Mouse (Mus musculus): ENCODE data around the gene Fam89b. TPM values are rescaled to one million over a fixed set of nuclear protein-coding genes. Genes with fewer than 3 reads are reported as not detected.

Gene Fam89b
- polyA plus RNA-seq, 1 experiment from 2014 or later: 143 TPM

GRCm38 (mm10) chr19:5723934-5724548 lies 5.4 kb downstream of the Fam89b start:
- Histone ChIP-seq H3K36me3 (peaks cover 68% of the 10 kb centered on the region), H3K9me3 (no peaks in the 10 kb centered on the region), H3K4me2 (peak overlapping the region; percentile 98), H3K9ac (replicated peaks) (peak overlapping the region; percentile 42; the same call in 1 of the 2 replicates), H3K27ac (no peak overlapping the region), H3K4me3 (replicated peaks) (peak overlapping the region; percentile 42), H3K27me3 (no peaks in the 10 kb centered on the region), H3K4me1 (replicated peaks) (peaks cover 46% of the 10 kb centered on the region)
- ATAC-seq (ENCODE audit: insufficient number of reproducible peaks, insufficient read depth, low FRiP score, low TSS enrichment, low read depth): no peak
- 73% methylated on average over 4 of the region's 4 CpGs for WGBS

DNA sequence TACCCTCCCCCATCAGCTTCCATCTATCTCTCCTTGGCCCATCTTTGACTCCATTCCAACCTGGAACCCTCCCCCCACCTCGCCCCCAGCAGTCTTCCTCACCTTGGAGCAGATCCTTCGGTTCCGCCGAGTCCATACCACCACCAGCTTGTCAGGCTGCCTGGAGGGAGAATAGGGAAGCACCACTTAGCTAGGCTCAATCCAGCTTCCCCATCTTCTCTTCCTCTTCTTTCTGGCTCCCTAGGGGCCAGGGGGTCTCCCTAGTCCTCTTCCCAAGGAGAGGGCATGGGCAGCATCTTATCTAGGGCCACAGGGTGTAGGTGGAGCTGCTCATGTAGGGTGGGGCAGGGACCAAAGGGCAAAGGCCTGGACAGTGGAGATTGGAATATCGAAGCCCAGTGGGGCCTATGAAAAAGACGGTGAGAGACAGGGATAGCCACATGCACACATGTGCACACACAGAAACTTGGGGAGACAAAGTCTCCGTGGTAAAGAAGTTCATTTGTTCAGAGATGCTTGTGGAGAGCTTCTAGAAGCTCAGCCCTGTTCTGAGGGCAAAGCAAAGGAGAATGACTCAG lies 6.5 kb downstream of the Fam89b start:
- no peak for ATAC-seq (ENCODE audit: insufficient number of reproducible peaks, insufficient read depth, low FRiP score, low TSS enrichment, low read depth)
- Histone ChIP-seq H3K4me3 (replicated peaks) (no peak overlapping the region; the same call in 1 of the 2 replicates), H3K9me3 (no peaks in the 10 kb centered on the region), H3K4me1 (replicated peaks) (peaks cover 38% of the 10 kb centered on the region), H3K36me3 (peaks cover 77% of the 10 kb centered on the region), H3K27ac (no peak overlapping the region), H3K4me2 (no peak overlapping the region), H3K9ac (replicated peaks) (no peak overlapping the region), H3K27me3 (no peaks in the 10 kb centered on the region)
- 93% methylated on average over 7 of the region's 7 CpGs for WGBS

DNA sequence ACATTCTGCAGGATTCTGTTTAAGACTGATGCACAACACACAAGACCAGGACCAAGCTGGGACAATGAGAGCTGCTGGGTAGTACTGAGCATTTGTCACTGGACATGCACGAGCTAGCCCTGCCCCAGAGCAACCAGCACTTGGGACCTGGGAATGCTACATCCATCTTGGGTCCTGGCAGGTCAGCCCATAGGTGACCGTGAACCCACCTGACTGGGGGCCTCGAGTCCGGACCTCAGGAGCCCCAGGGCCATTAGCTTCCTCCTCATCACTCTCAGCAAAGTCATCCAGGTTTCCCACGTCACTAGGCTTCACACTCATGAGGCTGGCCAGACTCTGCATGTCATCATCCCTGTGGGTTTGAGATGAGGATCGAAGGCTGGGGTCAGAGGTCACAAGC lies 8.2 kb downstream of the Fam89b start:
- ATAC-seq (ENCODE audit: insufficient number of reproducible peaks, insufficient read depth, low FRiP score, low TSS enrichment, low read depth): no peak
- H3K36me3 ChIP-seq: peaks cover 82% of the 10 kb centered on the region
- H3K4me1 ChIP-seq (replicated peaks): peaks cover 30% of the 10 kb centered on the region

DNA sequence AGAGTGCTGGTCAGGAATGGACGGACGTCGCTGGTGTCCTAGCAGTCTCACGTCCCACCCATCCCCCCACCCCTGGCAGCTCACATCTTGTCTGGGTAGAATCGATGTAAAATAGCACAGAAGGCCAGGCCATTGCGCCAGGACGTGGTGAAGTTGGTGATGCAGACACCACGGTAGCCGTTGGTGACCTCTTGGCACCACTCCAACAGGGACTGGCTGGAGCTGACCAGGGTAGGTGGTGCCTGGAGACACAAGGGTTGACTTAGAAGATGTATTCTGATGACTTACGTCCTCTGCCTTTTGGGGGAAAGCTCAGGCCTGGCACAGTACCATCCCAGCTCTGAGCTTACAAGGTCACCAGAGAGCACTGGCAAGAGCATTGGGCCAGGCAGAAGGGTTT lies 12.5 kb downstream of the Fam89b start:
- ATAC-seq (ENCODE audit: insufficient number of reproducible peaks, insufficient read depth, low FRiP score, low TSS enrichment, low read depth): no peak
- H3K4me2 ChIP-seq: no peak overlapping the region
- WGBS: 54% methylated on average over 10 of the region's 10 CpGs
- no peak overlapping the region for H3K4me3 ChIP-seq (replicated peaks)
- peaks cover 35% of the 10 kb centered on the region for H3K4me1 ChIP-seq (replicated peaks)
- H3K36me3 ChIP-seq: peaks cover 81% of the 10 kb centered on the region
- H3K27ac ChIP-seq: no peak overlapping the region
- no peak overlapping the region for H3K9ac ChIP-seq (replicated peaks)
- peaks cover 5% of the 10 kb centered on the region; the same call in 1 of the 2 replicates for H3K27me3 ChIP-seq
- H3K9me3 ChIP-seq: no peaks in the 10 kb centered on the region

More for the DNA sequence above, 8.2 kb downstream of the Fam89b start:
- no peaks in the 10 kb centered on the region for H3K9me3 ChIP-seq
- H3K27me3 ChIP-seq: peaks cover 5% of the 10 kb centered on the region; the same call in 1 of the 2 replicates
- no peak overlapping the region for H3K4me3 ChIP-seq (replicated peaks)
- H3K4me2 ChIP-seq: no peak overlapping the region
- no peak overlapping the region for H3K9ac ChIP-seq (replicated peaks)
- H3K27ac ChIP-seq: no peak overlapping the region
- WGBS: 84% methylated on average over 6 of the region's 6 CpGs

DNA sequence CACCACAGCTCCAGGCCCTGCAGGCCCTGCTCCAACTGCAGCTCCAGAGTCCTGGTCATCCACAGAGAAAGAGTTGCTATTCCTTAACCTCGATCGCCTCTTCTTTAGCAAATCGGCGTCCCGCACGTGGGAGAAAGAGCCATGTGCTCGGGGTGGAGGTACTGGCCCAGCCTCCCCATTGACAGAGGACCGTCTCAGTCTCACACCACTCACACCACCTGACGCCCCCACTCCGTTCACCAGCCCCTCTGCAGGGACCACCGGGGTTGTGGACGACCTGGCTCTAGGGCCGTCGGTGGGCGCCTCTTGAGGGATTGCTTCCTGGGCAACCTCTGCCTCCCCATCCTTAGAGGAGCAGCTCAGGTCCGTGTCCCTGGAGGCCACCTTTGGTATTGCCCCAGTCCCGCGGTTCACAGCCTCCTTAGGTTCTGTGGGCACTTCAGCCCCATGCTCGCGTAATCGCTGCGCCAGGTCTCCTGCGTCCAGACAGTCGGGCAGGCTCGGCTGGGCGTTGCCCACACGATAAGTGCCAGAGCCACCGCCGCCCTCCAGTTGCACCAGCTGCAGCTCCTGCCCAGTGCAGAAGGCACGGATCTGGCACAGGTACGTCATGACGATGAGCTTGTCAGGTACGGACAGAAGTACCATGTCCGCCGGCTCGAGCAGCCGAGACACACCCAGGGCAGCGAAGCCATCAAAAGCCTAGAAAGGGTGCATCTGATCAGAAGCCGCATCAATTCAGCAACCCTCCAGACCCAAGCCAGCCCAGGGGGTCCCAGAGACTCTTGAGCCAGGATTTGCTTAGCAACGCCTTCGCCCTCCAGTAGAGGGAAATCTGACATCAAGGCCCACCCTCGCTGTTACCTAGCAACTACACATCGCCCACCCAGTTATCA lies 13.4 kb downstream of the Fam89b start:
- WGBS: 17% methylated on average over 42 of the region's 43 CpGs
- H3K9ac ChIP-seq (replicated peaks): peak overlapping the region; percentile 27; the same call in 1 of the 2 replicates

GRCm38 (mm10) chr19:5713730-5714129 lies 15.7 kb downstream of the Fam89b start:
- no peaks in the 10 kb centered on the region for H3K9me3 ChIP-seq
- peaks cover 79% of the 10 kb centered on the region for H3K36me3 ChIP-seq
- peak overlapping the region; percentile 79 for H3K27ac ChIP-seq
- ATAC-seq (ENCODE audit: insufficient number of reproducible peaks, insufficient read depth, low FRiP score, low TSS enrichment, low read depth): peak; percentile 75; the same call in 1 of the 2 replicates
- peak overlapping the region; percentile 26 for H3K4me2 ChIP-seq
- H3K4me3 ChIP-seq (replicated peaks): no peak overlapping the region
- H3K27me3 ChIP-seq: peaks cover 5% of the 10 kb centered on the region; the same call in 1 of the 2 replicates
- H3K9ac ChIP-seq (replicated peaks): peak overlapping the region; percentile 18; the same call in 1 of the 2 replicates
- WGBS: 7% methylated on average over 2 of the region's 2 CpGs
- peaks cover 35% of the 10 kb centered on the region for H3K4me1 ChIP-seq (replicated peaks)

More for the DNA sequence above, 13.4 kb downstream of the Fam89b start:
- H3K9me3 ChIP-seq: no peaks in the 10 kb centered on the region
- H3K27me3 ChIP-seq: peaks cover 5% of the 10 kb centered on the region; the same call in 1 of the 2 replicates
- H3K4me1 ChIP-seq (replicated peaks): peaks cover 35% of the 10 kb centered on the region
- peak overlapping the region; percentile 45 for H3K4me2 ChIP-seq
- H3K36me3 ChIP-seq: peaks cover 80% of the 10 kb centered on the region
- H3K4me3 ChIP-seq (replicated peaks): peak overlapping the region; percentile 13; the same call in 1 of the 2 replicates
- no peak overlapping the region for H3K27ac ChIP-seq
- no peak for ATAC-seq (ENCODE audit: insufficient number of reproducible peaks, insufficient read depth, low FRiP score, low TSS enrichment, low read depth)

DNA sequence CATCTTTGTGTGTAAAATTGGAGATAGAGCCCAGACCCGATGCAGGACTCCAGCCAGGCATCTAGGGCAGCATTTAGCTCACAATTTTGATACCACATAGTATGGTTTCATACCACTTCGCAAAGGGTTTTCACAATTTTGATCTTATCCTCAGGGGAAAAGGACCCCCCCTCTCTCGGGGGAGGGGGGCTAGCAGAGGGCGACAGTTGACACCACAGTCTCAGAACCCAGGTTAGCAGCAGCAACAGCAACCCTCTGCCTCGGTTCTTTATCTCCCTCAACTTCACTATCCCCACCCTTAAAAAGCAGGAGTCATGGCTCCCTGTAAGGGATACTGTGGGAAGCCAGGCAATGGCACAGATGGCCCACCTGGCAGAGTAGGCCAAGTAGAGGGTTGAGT lies 16.2 kb downstream of the Fam89b start:
- 69% methylated on average over 5 of the region's 5 CpGs for WGBS
- Histone ChIP-seq H3K4me3 (replicated peaks) (no peak overlapping the region), H3K4me2 (peak overlapping the region; percentile 26), H3K9ac (replicated peaks) (peak overlapping the region; percentile 18; the same call in 1 of the 2 replicates), H3K4me1 (replicated peaks) (peaks cover 35% of the 10 kb centered on the region), H3K9me3 (no peaks in the 10 kb centered on the region), H3K36me3 (peaks cover 79% of the 10 kb centered on the region), H3K27ac (peak overlapping the region; percentile 79), H3K27me3 (peaks cover 5% of the 10 kb centered on the region; the same call in 1 of the 2 replicates)
- 0 out of 2 replicates have a peak, but pooled peaks have one; percentile 11 for ATAC-seq (ENCODE audit: insufficient number of reproducible peaks, insufficient read depth, low FRiP score, low TSS enrichment, low read depth)

- ATAC-seq (ENCODE audit: insufficient number of reproducible peaks, insufficient read depth, low FRiP score, low TSS enrichment, low read depth): no peak
- Histone ChIP-seq H3K4me3 (replicated peaks) (no peak overlapping the region), H3K27ac (no peak overlapping the region), H3K4me1 (replicated peaks) (peaks cover 32% of the 10 kb centered on the region), H3K36me3 (peaks cover 81% of the 10 kb centered on the region), H3K4me2 (no peak overlapping the region), H3K27me3 (peaks cover 2% of the 10 kb centered on the region; the same call in 1 of the 2 replicates), H3K9ac (replicated peaks) (no peak overlapping the region; the same call in 1 of the 2 replicates), H3K9me3 (no peaks in the 10 kb centered on the region)
- 91% methylated on average over 14 of the region's 14 CpGs for WGBS
Measured at GRCm38 (mm10) chr19:5711907-5712460, 17.5 kb downstream of the Fam89b start.

DNA sequence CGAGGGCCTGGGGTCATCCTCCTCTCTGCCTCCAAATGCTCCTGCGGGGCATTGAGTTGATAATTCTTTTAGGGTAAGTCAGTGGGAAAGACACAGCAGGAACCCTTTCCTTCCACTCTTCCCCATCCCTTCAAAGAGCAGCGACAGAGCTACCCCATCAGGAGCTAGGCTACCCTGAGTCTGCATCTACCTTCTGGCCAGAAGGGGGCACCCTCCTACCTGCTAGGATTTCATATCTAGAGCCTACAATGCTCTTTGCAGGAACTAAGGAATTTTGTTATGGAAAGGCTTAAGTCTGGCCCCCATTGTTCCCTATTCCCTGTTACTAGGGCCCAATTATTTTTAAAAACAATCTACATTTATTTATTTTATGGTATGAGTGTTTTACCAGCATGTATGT lies 18.2 kb downstream of the Fam89b start:
- WGBS: 14% methylated on average over 3 of the region's 3 CpGs
- H3K4me1 ChIP-seq (replicated peaks): peaks cover 26% of the 10 kb centered on the region
- H3K9ac ChIP-seq (replicated peaks): no peak overlapping the region
- no peak overlapping the region for H3K4me3 ChIP-seq (replicated peaks)
- no peak for ATAC-seq (ENCODE audit: insufficient number of reproducible peaks, insufficient read depth, low FRiP score, low TSS enrichment, low read depth)
- H3K36me3 ChIP-seq: peaks cover 85% of the 10 kb centered on the region
- H3K9me3 ChIP-seq: no peaks in the 10 kb centered on the region
- no peaks in the 10 kb centered on the region for H3K27me3 ChIP-seq
- no peak overlapping the region for H3K4me2 ChIP-seq
- no peak overlapping the region for H3K27ac ChIP-seq

GRCm38 (mm10) chr19:5710581-5710980 lies 18.9 kb downstream of the Fam89b start:
- no peaks in the 10 kb centered on the region for H3K27me3 ChIP-seq
- ATAC-seq (ENCODE audit: insufficient number of reproducible peaks, insufficient read depth, low FRiP score, low TSS enrichment, low read depth): no peak
- no peak overlapping the region for H3K4me3 ChIP-seq (replicated peaks)
- no peak overlapping the region for H3K9ac ChIP-seq (replicated peaks)
- H3K4me2 ChIP-seq: no peak overlapping the region
- H3K4me1 ChIP-seq (replicated peaks): peaks cover 20% of the 10 kb centered on the region
- H3K9me3 ChIP-seq: no peaks in the 10 kb centered on the region
- WGBS: 90% methylated on average over 8 of the region's 8 CpGs
- H3K27ac ChIP-seq: no peak overlapping the region
- H3K36me3 ChIP-seq: peaks cover 82% of the 10 kb centered on the region
